Mouse (Mus musculus) lung, embryonic 14.5 days (tissue): ENCODE measurements around the gene Slc12a8. TPM values are rescaled to one million over a fixed set of nuclear protein-coding genes. Genes with fewer than 3 reads are reported as not detected.

ENCODE experiments used
- ATAC-seq: fragments of 200-750 bp; cut with Nextera tagmentation; 2 replicates; pipeline ENCODE4 v1.8.0; 2017; ENCODE audit warnings: mild to moderate bottlenecking, moderate TSS enrichment, moderate library complexity; ENCODE audit not compliant: insufficient read depth
- DNase-seq: peaks from one replicate; pipeline ENCODE4 v3.0.0-alpha.2; 2015
- H3K27ac ChIP-seq: fragments of 300-500 bp; sonication (generic); 2 replicates; pipeline ENCODE4 v1.5.1; 2014; ENCODE audit warnings: low read depth, mild to moderate bottlenecking, moderate library complexity
- H3K27me3 ChIP-seq: fragments of 300-500 bp; sonication (generic); 2 replicates; pipeline ENCODE4 v1.6.1; 2014; ENCODE audit warnings: low read length, control low read depth; ENCODE audit not compliant: insufficient read depth
- H3K36me3 ChIP-seq: fragments of 300-500 bp; sonication (generic); 2 replicates; pipeline ENCODE4 v1.6.1; 2014; ENCODE audit warnings: control low read depth; ENCODE audit not compliant: insufficient read depth
- H3K4me1 ChIP-seq: fragments of 300-500 bp; sonication (generic); 2 replicates; pipeline ENCODE4 v1.6.1; 2014; ENCODE audit warnings: antibody characterized with exemption, control low read depth; ENCODE audit not compliant: insufficient read depth
- H3K4me2 ChIP-seq: fragments of 300-500 bp; sonication (generic); 2 replicates; pipeline ENCODE4 v1.6.1; 2014; ENCODE audit warnings: mild to moderate bottlenecking
- H3K4me3 ChIP-seq: fragments of 300-500 bp; sonication (generic); 2 replicates; pipeline ENCODE4 v1.5.1; 2014; ENCODE audit warnings: low read depth, low read length
- H3K9ac ChIP-seq: fragments of 300-500 bp; sonication (generic); 2 replicates; pipeline ENCODE4 v1.6.1; 2014
- H3K9me3 ChIP-seq: fragments of 300-500 bp; sonication (generic); 2 replicates; pipeline ENCODE4 v1.6.1; 2016; ENCODE audit warnings: low read depth, low read length, control low read depth
- CTCF ChIP-seq: IDR thresholded peaks from 2 replicates; pipeline ENCODE4 v1.5.1; 2016; ENCODE audit warnings: antibody characterized with exemption, low read depth
- WGBS: fragments of 180-500 bp; shearing (Covaris S2); extraction: QIAGEN DNeasy Blood & Tissue Kit; methylation state at CpG from one replicate; pipeline ENCODE4 v1.1.7; 2014; 5-methylcytosine and 5-hydroxymethylcytosine counted together
- polyA plus RNA-seq: library from polyadenylated mRNA; unstranded; fragments of >200 nt; fragmentation: Nextera tagmentation; extraction: Ambion mirVana; gene quantifications from 2 replicates; pipeline ENCODE4 v1.2.1, GENCODE M21; 2014

Slc12a8 gene
- polyA plus RNA-seq, 1 experiment from 2014 or later = 1.1 TPM

- no peak for TF ChIP-seq CTCF
- Histone ChIP-seq H3K4me1 (peaks cover 19% of the 10 kb centered on the region), H3K4me3 (no peak overlapping the region), H3K36me3 (no peaks in the 10 kb centered on the region), H3K9ac (no peak overlapping the region), H3K27ac (no peak overlapping the region), H3K9me3 (0 out of 2 replicates have a peak, but pooled peaks cover 3% of the 10 kb centered on the region), H3K27me3 (no peaks in the 10 kb centered on the region), H3K4me2 (no peak overlapping the region)
- ATAC-seq (no peak), DNase-seq (no peak)
- WGBS = 82% methylated on average over 4 of the region's 4 CpGs
Measured at GRCm38 (mm10) chr16:33672643-33673042, 155.5 kb downstream of the Slc12a8 start.

GRCm38 (mm10) chr16:33673530-33674109 lies 156.5 kb downstream of the Slc12a8 start:
- peak overlapping the region; percentile 46; the same call in 1 of the 2 replicates for H3K27ac ChIP-seq
- 39% methylated on average over 14 of the region's 14 CpGs for WGBS
- no peak overlapping the region for H3K4me2 ChIP-seq
- no peak overlapping the region for H3K9ac ChIP-seq
- TF ChIP-seq CTCF = no peak
- H3K9me3 ChIP-seq = 0 out of 2 replicates have a peak, but pooled peaks cover 3% of the 10 kb centered on the region
- no peak overlapping the region for H3K4me3 ChIP-seq
- DNase-seq (peak; percentile 80), ATAC-seq (peak; percentile 88)
- H3K27me3 ChIP-seq = no peaks in the 10 kb centered on the region
- H3K36me3 ChIP-seq = no peaks in the 10 kb centered on the region
- peaks cover 19% of the 10 kb centered on the region for H3K4me1 ChIP-seq

GRCm38 (mm10) chr16:33675151-33675847 lies 158.2 kb downstream of the Slc12a8 start:
- ATAC-seq (no peak), DNase-seq (peak; percentile 28)
- Histone ChIP-seq H3K4me1 (peaks cover 19% of the 10 kb centered on the region), H3K9ac (no peak overlapping the region), H3K27me3 (no peaks in the 10 kb centered on the region), H3K36me3 (no peaks in the 10 kb centered on the region), H3K4me2 (no peak overlapping the region), H3K27ac (no peak overlapping the region), H3K9me3 (0 out of 2 replicates have a peak, but pooled peaks cover 3% of the 10 kb centered on the region), H3K4me3 (no peak overlapping the region)
- no peak for TF ChIP-seq CTCF
- 81% methylated on average over 10 of the region's 10 CpGs for WGBS

- H3K9me3 ChIP-seq = 0 out of 2 replicates have a peak, but pooled peaks cover 3% of the 10 kb centered on the region
- WGBS = 65% methylated on average over 3 of the region's 3 CpGs
- no peak overlapping the region for H3K9ac ChIP-seq
- no peaks in the 10 kb centered on the region for H3K36me3 ChIP-seq
- no peaks in the 10 kb centered on the region for H3K27me3 ChIP-seq
- H3K27ac ChIP-seq = no peak overlapping the region
- H3K4me2 ChIP-seq = no peak overlapping the region
- no peak overlapping the region for H3K4me3 ChIP-seq
- ATAC-seq = no peak
- DNase-seq = no peak
- peaks cover 19% of the 10 kb centered on the region for H3K4me1 ChIP-seq
- TF ChIP-seq CTCF = no peak
Measured at GRCm38 (mm10) chr16:33675848-33676184, 158.7 kb downstream of the Slc12a8 start.

- H3K4me3 ChIP-seq = no peak overlapping the region
- H3K27ac ChIP-seq = peak overlapping the region; percentile 58; the same call in 1 of the 2 replicates
- no peak overlapping the region for H3K4me2 ChIP-seq
- H3K9me3 ChIP-seq = 0 out of 2 replicates have a peak, but pooled peaks cover 3% of the 10 kb centered on the region
- no peak for TF ChIP-seq CTCF
- no peak overlapping the region for H3K9ac ChIP-seq
- 46% methylated on average over 7 of the region's 7 CpGs for WGBS
- DNase-seq (peak; percentile 62), ATAC-seq (peak; percentile 21; the same call in 1 of the 2 replicates)
- no peaks in the 10 kb centered on the region for H3K27me3 ChIP-seq
- peaks cover 19% of the 10 kb centered on the region for H3K4me1 ChIP-seq
- no peaks in the 10 kb centered on the region for H3K36me3 ChIP-seq
Measured at GRCm38 (mm10) chr16:33676347-33677312, 159.5 kb downstream of the Slc12a8 start.

- ATAC-seq = no peak
- 88% methylated on average over 7 of the region's 7 CpGs for WGBS
Measured at GRCm38 (mm10) chr16:33677313-33677690, 160.2 kb downstream of the Slc12a8 start.

More at GRCm38 (mm10) chr16:33677313-33677690, 160.2 kb downstream of the Slc12a8 start:
- Histone ChIP-seq H3K36me3 (no peaks in the 10 kb centered on the region), H3K9ac (no peak overlapping the region), H3K9me3 (0 out of 2 replicates have a peak, but pooled peaks cover 3% of the 10 kb centered on the region), H3K4me2 (no peak overlapping the region), H3K4me1 (peaks cover 19% of the 10 kb centered on the region), H3K4me3 (no peak overlapping the region), H3K27ac (no peak overlapping the region), H3K27me3 (no peaks in the 10 kb centered on the region)
- TF ChIP-seq CTCF = no peak
- DNase-seq = no peak
